Mouse (Mus musculus) thymus, adult 18-20 months (tissue): ENCODE results near the gene Trim56.

Source experiments
- DNase-seq, 2 experiments: peaks; one replicate each; pipeline ENCODE4 v3.0.0; 2022; ENCODE audit warnings: mixed read lengths in 2 of 2

Gene Trim56

GRCm38 (mm10) chr5:137107670-137108069 lies 8.3 kb downstream of the Trim56 start:
- no peak for DNase-seq

GRCm38 (mm10) chr5:137107024-137107423 lies 9.0 kb downstream of the Trim56 start:
- DNase-seq = peak in 1 of 2 experiments; percentile 53

- no peak for DNase-seq
Measured at GRCm38 (mm10) chr5:137106434-137106833, 9.6 kb downstream of the Trim56 start.

- DNase-seq = no peak
Measured at GRCm38 (mm10) chr5:137103969-137104368, 12.0 kb downstream of the Trim56 start.

DNA sequence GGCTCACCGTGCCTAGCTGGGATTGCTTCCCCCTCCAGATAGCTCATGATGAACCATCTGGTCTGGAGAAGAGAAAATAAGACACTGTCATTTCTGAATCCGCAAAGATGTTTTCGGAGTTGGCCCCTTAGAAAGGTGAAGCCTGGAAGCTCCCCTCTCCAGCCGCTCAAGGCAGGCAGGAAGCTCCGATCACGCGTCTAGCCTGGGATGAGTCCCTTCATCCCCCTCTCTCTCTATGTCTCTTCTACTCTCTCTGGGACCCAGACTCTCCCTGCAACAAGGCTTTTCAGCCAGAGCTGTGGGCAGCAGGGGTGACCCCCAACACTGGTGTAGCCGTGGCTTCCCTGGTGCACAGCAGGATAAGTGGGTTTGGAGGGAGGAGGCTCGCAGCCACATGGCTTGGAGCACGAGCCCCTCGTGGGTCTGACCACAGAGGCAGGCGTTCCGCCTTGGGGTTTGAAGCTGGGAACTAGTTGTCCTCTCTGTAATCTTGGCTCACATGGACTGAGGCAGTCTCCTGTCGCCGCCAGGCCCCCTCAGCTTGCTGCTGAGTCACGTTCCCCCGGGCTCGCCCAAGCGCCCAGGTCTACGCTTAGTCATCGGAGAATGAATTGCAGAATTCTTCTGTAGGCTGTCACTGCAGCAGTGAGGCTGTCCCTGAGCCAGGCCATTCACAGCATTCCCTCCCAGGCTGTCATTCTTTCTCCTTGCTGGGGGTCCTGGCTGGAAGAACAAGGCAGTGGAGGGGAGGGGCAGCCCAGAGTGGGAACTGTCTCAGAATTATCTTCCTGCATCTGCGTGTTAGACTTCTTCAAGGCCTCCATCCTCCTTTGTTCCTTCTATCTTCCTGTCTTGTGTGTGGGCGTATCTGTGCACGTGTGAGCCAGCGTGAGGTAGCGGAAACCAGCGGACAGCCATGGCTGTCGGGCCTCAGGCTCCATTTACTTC lies 13.2 kb downstream of the Trim56 start:
- peak; percentile 29 to 55 for DNase-seq

- no peak for DNase-seq
Measured at GRCm38 (mm10) chr5:137102078-137102477, 13.9 kb downstream of the Trim56 start.

DNA sequence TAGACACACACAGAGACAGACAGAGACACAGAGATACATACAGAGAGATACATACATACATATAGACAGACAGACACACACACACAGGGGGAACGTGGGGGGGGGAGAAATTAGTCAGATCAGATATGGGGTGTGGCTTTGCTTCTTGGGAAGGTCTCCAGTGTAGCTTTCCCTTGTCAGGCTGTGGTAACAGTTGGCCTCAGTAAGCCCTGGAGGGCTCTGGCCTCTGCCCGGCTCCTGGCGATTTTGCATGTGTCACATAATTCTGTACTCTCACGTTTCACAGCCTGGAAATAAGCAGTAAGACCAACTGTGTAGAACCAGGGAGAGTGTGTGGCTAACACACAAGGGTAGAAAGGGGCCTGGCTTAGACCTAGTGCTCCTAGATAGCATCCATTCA lies 15.3 kb downstream of the Trim56 start:
- DNase-seq = no peak

DNA sequence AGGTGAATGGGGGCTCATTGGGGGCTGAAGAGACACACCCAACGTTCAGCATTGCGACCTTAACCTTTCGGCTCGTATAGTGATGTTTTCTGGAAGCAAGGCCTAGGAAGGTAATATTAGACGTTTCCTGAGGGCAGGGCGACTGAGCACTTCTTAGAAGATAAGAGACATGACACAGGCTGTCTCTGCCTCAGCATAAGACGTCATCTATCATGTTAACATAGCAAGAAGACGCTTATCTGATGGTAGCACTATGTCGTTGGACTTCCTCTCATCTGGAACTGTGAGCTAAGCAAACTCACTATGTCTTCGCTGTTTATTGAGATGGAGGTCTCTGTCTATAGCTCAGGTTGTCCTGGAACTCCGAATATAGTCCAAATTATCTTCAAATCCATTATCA lies 17.6 kb downstream of the Trim56 start:
- no peak for DNase-seq

DNA sequence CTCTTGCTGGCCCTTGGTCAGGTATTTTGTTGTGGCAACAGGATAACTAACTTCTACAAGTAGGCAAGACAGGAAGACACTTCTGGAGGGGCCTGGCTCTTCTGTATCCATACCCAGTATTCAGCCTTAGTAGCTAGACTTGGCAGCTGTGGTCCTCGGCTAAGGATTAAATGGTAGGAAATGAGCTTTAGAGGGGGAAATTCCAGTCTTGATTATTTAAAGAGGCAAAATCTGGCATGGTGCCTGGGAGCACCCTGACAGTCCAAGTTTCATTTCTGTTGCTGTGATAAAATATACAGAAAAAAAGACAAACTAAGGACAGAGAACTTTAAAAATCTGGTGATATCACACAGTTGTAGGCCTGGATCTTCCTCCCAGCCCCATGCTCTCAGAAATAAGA lies 20.0 kb downstream of the Trim56 start:
- DNase-seq = no peak

DNA sequence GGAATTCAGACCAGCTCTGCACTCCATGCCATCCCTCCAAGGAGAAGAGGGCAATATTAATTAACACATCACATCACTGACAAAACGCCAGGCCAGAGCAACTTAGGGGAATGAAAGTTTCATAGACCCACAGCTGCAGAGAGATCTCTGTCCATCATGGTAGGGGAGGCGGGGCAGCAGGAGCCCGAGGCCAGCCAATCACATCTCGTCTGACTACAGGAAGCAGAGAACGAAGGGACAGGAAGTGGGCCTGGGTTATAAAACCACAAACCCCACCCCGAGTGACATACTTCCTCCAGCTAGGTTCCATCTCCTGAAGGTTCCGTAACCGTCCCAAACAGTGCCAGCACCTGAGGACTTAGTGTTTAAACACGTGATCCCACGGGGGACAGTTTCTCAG lies 20.9 kb downstream of the Trim56 start:
- DNase-seq = no peak

- DNase-seq = no peak
Measured at GRCm38 (mm10) chr5:137093720-137094119, 22.3 kb downstream of the Trim56 start.

DNA sequence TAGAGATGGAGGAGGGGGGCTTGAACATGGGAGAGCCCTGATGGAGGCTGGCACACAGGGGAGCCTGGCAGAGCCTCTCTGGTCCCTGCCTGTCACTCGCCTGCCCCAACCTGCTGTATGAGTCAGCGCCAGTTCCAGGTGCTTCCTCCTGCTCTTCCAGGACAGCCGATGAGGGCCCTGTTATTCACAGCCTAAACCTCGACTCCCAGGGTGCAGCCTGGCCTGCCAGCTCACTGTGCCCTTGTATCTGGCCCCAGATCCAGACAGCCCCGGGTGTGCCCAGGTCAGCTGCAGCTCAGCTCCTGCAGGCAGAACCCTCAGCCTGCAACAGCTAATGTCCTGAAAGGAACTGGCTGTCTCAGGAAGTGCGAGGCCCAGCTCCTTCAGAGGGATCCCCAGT lies 24.4 kb downstream of the Trim56 start:
- DNase-seq = no peak

- DNase-seq = no peak
Measured at GRCm38 (mm10) chr5:137090870-137091269, 25.1 kb downstream of the Trim56 start.

- no peak for DNase-seq
Measured at GRCm38 (mm10) chr5:137087410-137087809, 28.6 kb downstream of the Trim56 start.

- no peak for DNase-seq
Measured at GRCm38 (mm10) chr5:137085731-137086130, 30.3 kb downstream of the Trim56 start.

- no peak for DNase-seq
Measured at GRCm38 (mm10) chr5:137085021-137085420, 31.0 kb downstream of the Trim56 start.

DNA sequence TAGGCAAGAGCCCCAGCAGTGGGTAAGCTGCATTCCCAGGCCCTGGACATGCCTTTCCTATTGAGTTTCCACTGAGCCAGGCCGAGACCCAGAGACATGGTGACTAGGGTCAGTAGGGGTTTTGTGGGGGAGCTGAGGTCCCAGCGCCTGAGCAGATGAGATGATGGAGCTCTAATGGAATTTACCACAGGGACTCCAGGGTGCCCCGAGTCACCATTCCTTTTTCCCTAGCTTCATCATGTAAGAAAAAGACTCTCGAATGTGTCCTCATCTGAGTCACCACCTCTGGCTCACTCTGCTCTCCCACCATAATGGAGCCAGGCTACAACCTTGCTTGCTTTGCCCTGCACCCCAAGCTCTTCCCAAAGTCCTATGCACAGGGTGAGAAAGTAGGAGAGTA lies 33.0 kb downstream of the Trim56 start:
- no peak for DNase-seq

DNA sequence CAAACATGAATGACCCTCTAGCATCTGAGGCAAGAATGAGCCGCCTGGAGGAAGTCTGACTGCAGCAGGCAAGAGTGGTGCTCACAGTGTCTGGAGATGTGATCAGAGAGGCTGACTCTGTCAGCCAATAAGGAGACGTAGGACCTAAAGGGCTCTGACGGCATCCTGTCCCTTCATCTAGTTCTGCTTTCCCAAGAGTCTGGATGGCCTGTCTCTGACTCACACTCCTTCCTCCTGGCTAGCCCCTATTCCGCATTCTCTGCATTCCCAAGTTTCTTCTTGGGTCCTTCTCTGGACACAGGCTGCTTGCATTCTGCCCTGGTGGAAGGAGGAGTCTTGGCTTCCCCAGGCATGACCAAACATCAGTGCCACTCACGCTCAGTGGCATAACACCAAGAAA lies 36.2 kb downstream of the Trim56 start:
- DNase-seq = no peak

- DNase-seq = no peak
Measured at GRCm38 (mm10) chr5:137078616-137079015, 37.4 kb downstream of the Trim56 start.

GRCm38 (mm10) chr5:137078041-137078440 lies 38.0 kb downstream of the Trim56 start:
- no peak for DNase-seq

- no peak for DNase-seq
Measured at GRCm38 (mm10) chr5:137077187-137077586, 38.8 kb downstream of the Trim56 start.

DNA sequence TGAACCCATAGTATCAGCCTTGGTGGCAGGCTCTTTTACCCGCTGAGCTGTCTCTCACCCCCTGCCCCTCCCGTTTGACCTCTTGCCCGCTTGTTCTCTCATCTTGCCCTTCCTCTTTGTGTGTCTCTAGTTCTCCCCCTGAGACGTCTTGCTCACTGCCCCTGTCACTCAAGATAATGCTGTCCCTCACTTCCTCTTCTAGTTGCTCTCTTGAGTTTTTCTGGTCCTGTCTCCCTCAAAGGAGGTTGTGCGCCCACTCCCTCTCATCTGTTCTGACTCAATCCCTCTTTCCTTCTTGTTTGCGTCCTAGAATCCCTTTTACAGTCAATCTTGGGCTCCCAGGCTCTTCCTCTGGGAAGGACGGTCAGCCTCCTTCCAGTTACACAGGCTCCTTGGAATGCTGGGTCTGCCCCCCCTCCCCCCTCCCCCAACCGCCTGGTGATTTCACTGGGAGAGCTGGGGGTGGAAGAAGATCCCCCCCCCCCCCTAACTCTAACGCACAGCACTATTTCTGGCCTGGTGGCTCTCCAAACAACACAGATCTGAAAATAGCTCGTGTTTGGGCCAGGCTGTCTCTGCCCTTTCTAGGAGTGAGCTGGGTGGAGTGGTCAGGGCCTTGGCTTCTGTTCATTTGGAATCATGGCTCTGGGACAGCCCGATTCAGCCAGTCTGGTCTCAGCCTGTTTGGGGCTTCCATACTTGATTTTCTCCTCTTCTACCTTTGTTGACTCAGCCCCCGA lies 39.6 kb downstream of the Trim56 start:
- DNase-seq = no peak

DNA sequence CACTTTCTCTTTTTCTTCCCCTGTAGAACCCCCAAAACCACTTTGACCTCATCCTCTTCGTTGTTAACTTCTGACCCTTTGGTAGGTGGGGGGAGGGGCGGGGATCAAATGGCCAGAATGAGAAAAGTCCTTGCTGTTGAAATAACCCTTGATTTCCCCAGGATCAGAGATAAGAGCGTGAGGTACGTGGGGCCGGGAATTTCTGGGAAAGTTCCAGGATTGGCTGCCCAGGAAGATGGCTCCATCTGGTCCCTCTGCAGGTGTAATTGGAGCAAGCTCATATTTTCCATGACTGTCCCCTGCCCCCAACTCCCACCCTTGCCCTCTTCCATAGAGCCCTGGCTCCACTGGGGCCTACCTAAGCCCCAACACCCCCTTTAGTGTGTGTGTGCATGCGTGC lies 40.3 kb downstream of the Trim56 start:
- DNase-seq = no peak

DNA sequence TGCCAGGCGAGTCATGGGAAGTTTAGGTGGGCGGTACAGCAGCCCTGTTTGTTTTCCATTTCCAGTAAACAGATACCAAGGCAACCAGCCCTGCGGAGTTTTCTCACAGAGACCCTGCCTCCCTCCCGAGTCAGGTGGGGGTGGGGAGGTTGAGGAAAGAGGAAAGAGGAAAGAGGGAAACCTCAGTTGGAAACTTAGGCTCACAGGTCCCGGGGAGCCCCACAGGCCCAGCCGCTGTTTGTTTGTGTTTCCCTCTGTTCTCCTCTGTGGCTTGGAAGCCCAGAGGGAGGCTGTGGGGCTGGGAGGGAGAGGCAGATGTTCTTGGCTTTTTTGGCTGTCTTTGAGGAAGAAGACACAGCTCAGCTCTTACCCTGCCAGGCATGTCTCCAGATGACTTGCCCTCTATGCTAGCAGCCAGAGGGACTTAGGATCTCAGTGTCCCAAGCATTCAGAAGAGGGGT lies 41.8 kb downstream of the Trim56 start:
- DNase-seq = no peak
